Mouse (Mus musculus): Measurements from ENCODE around the gene Apoa2. TPM values are rescaled to one million over a fixed set of nuclear protein-coding genes. Genes with fewer than 3 reads are reported as not detected.

Apoa2 gene
- polyA plus RNA-seq, 1 experiment from 2014 or later, result 2.7 TPM

GRCm38 (mm10) chr1:171193093-171193840, 31.6 kb upstream of the Apoa2 start:
- peak overlapping the region; percentile 14; the same call in 1 of the 2 replicates for H3K4me3 ChIP-seq
- 3% methylated on average over 18 of the region's 18 CpGs for WGBS
- peak overlapping the region; percentile 48 for H3K4me2 ChIP-seq (replicated peaks)
- H3K27me3 ChIP-seq, result peaks cover 53% of the 10 kb centered on the region
- H3K36me3 ChIP-seq, result no peaks in the 10 kb centered on the region
- peak; percentile 51 for ATAC-seq (ENCODE audit: low FRiP score)
- peaks cover 46% of the 10 kb centered on the region for H3K4me1 ChIP-seq
- H3K27ac ChIP-seq, result peak overlapping the region; percentile 49
- H3K9ac ChIP-seq, result no peak overlapping the region
- H3K9me3 ChIP-seq (replicated peaks), result no peaks in the 10 kb centered on the region

GRCm38 (mm10) chr1:171193911-171194830, 30.7 kb upstream of the Apoa2 start:
- H3K27ac ChIP-seq, result peak overlapping the region; percentile 49

GRCm38 (mm10) chr1:171195046-171195822, 29.6 kb upstream of the Apoa2 start:
- no peak overlapping the region for H3K27ac ChIP-seq
- WGBS, result 5% methylated on average over 20 of the region's 20 CpGs
- peak overlapping the region; percentile 92 for H3K4me2 ChIP-seq (replicated peaks)
- H3K4me3 ChIP-seq, result peak overlapping the region; percentile 50
- no peaks in the 10 kb centered on the region for H3K36me3 ChIP-seq
- no peaks in the 10 kb centered on the region for H3K9me3 ChIP-seq (replicated peaks)
- peaks cover 58% of the 10 kb centered on the region for H3K27me3 ChIP-seq
- no peak for ATAC-seq (ENCODE audit: low FRiP score)
- peak overlapping the region; percentile 54 for H3K9ac ChIP-seq
- H3K4me1 ChIP-seq, result peaks cover 35% of the 10 kb centered on the region

More at GRCm38 (mm10) chr1:171193911-171194830, 30.7 kb upstream of the Apoa2 start:
- 22% methylated on average over 11 of the region's 11 CpGs for WGBS
- Histone ChIP-seq H3K9ac (no peak overlapping the region), H3K4me1 (peaks cover 38% of the 10 kb centered on the region), H3K36me3 (no peaks in the 10 kb centered on the region), H3K27me3 (peaks cover 57% of the 10 kb centered on the region), H3K9me3 (replicated peaks) (no peaks in the 10 kb centered on the region), H3K4me3 (0 out of 2 replicates have a peak overlapping the region, but pooled peaks have one; percentile 14), H3K4me2 (replicated peaks) (peak overlapping the region; percentile 92)
- 0 out of 2 replicates have a peak, but pooled peaks have one; percentile 16 for ATAC-seq (ENCODE audit: low FRiP score)

DNA sequence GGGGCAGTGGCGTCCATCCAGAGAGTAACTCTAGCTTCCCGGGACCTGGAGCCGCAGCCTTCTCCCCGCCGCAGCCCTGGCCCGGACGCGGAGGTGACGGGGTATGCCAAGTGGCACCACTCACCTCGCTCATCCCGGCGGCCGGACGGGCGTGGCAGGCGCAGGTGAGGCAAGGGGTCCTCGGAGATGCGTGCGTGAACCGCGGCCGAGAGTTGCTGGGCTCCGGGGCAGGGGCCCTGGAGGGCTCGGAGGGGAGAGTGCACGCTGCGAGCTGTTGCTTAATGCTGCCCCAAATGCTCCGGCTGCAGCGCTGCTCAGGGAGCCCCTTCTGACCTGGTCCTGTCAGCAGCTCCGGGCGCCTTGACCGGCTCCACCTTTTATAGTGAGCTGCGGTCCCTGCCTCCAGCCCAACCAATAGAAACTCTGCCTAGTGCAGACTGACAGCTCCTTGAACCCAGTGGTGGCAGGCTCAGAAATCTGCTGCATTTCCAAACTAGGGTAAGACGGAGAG, 28.9 kb upstream of the Apoa2 start, which contains the start of gene Pcp4l1:
Pcp4l1 (minus strand) TSS at position 382 of the 511 bp plus-strand sequence.
- Histone ChIP-seq H3K4me1 (peaks cover 35% of the 10 kb centered on the region), H3K27ac (no peak within 1 kb of the TSS), H3K4me2 (replicated peaks) (peak within 1 kb of the TSS; percentile 92), H3K9ac (peak within 1 kb of the TSS; percentile 54), H3K9me3 (replicated peaks) (no peaks in the 10 kb centered on the region), H3K36me3 (no peaks in the 10 kb centered on the region), H3K4me3 (peak within 1 kb of the TSS; percentile 50), H3K27me3 (peaks cover 53% of the 10 kb centered on the region)
- ATAC-seq (ENCODE audit: low FRiP score), result peak; percentile 59
- WGBS, result under 1% methylated on average over 33 of the region's 33 CpGs

DNA sequence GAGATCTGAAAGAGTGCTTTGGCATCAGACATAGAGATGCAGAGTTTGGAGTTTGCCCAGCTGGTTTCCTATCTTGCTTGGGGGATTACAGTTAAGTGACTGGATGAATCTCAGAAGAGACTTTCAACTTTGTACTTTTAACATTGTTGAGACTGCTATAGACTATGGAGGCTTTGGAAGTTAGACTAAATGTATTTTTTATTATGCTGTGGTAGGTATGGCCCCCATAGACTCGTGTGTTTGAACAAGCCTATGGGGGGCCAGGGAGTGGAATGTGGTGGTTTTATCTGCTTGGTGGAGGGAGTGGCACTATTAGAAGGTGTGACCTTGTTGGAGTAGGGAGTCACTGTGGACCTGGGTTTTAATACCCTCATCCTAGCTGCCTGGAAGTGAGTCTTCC, 25.3 kb upstream of the Apoa2 start:
- no peaks in the 10 kb centered on the region for H3K9me3 ChIP-seq (replicated peaks)
- H3K4me1 ChIP-seq, result peaks cover 11% of the 10 kb centered on the region
- H3K27me3 ChIP-seq, result peaks cover 35% of the 10 kb centered on the region
- WGBS, result 55% methylated on average over 1 of the region's 1 CpGs
- no peak overlapping the region for H3K27ac ChIP-seq
- no peak overlapping the region for H3K4me3 ChIP-seq
- no peak overlapping the region for H3K9ac ChIP-seq
- H3K36me3 ChIP-seq, result no peaks in the 10 kb centered on the region
- H3K4me2 ChIP-seq (replicated peaks), result no peak overlapping the region
- ATAC-seq (ENCODE audit: low FRiP score), result no peak

DNA sequence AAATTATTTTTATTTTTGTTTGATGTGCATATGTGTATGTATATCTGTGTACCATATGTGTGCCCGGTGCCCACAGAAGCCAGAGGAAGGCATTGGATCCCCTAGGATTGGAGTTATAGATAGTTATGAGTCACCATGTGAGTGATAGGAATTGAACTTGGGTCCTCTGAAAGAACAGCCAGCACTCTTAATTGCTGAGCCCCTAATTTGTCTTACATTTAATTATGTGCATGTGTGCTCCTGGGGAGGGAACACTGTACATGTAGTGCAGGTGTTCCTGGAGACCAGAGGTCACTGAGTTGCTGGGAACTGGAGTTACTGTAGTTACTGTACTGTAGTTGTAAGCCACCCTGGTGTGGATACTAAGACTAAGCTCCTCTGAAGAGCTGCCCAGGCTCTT, 24.1 kb upstream of the Apoa2 start:
- Histone ChIP-seq H3K9ac (no peak overlapping the region), H3K4me1 (peaks cover 2% of the 10 kb centered on the region), H3K4me2 (replicated peaks) (no peak overlapping the region), H3K36me3 (no peaks in the 10 kb centered on the region), H3K27me3 (peaks cover 23% of the 10 kb centered on the region), H3K9me3 (replicated peaks) (no peaks in the 10 kb centered on the region), H3K4me3 (no peak overlapping the region), H3K27ac (no peak overlapping the region)
- no peak for ATAC-seq (ENCODE audit: low FRiP score)
- WGBS, result 97% methylated on average over 1 of the region's 1 CpGs

DNA sequence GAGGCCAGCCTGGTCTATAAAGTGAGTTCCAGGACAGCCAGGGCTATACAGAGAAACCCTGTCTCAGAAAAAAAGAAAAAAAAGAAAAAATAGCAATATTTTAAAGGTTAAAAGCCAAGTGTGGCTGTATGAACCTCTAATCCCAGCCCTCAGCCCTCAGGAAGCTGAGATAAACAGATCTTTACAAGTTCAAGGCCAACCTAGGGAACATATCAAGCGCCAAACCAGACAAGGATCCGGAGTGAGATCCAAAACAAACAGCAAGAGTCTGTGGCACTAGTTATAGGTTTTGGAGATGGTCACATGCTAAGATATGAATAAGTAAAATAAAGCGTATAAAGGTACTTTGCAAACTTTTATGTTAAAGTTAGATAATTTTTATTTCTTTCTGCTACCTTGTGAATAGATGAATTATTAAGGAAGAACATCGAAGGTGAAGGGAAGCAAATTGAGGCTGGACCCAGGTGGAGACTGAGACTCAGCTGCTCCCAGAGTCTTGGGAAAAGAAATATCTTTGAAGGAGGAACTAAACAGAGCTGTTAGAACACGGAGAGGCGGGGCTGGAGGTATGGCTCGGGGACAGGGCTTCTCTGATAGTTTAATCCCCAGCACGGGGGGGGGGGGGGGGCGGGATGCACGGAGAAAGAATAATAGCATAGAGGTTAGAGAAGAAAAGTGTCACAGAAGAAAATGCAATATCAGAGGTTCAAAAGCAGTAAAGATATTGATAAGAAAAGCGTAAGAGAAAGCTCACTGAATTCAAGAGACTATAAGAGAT, 21.2 kb upstream of the Apoa2 start:
- WGBS, result 57% methylated on average over 11 of the region's 11 CpGs
- H3K27me3 ChIP-seq, result peaks cover 5% of the 10 kb centered on the region
- no peaks in the 10 kb centered on the region for H3K4me1 ChIP-seq
- H3K9ac ChIP-seq, result no peak overlapping the region
- no peak for ATAC-seq (ENCODE audit: low FRiP score)
- no peaks in the 10 kb centered on the region for H3K36me3 ChIP-seq
- no peaks in the 10 kb centered on the region for H3K9me3 ChIP-seq (replicated peaks)
- no peak overlapping the region for H3K4me2 ChIP-seq (replicated peaks)
- no peak overlapping the region for H3K27ac ChIP-seq
- H3K4me3 ChIP-seq, result no peak overlapping the region

DNA sequence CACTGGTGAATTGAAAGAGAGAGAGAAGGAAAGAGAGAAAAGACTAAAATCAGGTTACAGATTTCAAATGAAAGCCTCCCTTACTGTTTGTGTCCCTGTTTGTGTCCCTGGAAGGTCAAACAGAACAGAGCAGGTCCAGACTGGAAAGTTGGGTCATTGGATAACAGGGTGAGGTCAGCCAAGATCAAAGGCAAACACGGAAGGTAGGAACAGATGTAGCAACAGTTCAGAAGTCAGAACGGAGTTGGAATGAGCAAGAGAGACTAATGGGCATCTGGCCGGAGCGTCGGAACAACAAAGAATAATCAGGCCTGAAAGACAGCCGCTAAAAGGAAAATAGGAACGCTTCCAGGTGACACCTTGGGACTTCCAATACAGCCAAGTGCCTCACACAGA, 20.6 kb upstream of the Apoa2 start:
- Histone ChIP-seq H3K4me2 (replicated peaks) (no peak overlapping the region), H3K27me3 (peaks cover under 1% of the 10 kb centered on the region; the same call in 1 of the 2 replicates), H3K36me3 (no peaks in the 10 kb centered on the region), H3K4me1 (no peaks in the 10 kb centered on the region), H3K9me3 (replicated peaks) (no peaks in the 10 kb centered on the region), H3K27ac (no peak overlapping the region), H3K9ac (no peak overlapping the region), H3K4me3 (no peak overlapping the region)
- WGBS, result 71% methylated on average over 7 of the region's 7 CpGs
- ATAC-seq (ENCODE audit: low FRiP score), result no peak

DNA sequence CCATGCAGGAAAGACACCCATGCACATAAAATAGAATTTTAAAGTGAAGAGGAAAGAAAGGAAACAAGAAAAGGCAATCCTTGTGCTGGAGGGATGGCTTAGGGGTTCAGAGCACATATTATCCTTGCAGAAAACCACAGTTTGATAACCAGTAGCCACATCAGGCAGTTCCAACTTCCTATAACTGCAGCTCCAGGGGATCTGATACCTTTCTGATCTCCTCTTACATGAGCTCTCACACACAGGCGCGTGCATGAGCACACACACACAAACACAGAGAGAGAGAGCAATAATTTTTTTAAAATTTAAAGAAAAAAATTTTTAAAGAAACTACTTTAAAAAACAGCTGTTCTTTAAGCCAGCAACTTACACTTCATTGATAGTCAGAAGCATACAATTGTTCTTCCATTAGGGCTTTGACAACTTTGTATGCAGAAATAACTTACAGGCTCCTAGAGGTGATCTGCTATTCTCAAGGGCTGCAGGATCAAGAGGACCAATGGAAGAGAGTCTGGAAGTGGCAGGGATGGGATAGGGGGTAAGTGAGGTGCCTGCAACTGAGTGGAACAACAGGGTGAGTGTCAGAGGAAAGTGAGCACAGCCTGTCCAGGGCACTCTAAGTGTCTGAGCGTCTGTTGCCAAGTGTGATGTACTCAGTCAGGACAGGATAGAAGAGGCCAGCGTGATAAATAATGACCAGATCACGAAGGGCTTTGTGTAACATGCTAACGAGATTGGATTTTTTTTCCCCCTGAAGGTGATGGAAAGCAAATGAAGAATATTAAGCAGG, 19.0 kb upstream of the Apoa2 start:
- no peak overlapping the region for H3K4me2 ChIP-seq (replicated peaks)
- no peaks in the 10 kb centered on the region for H3K9me3 ChIP-seq (replicated peaks)
- H3K4me1 ChIP-seq, result no peaks in the 10 kb centered on the region
- no peak overlapping the region for H3K9ac ChIP-seq
- no peak overlapping the region for H3K4me3 ChIP-seq
- no peak for ATAC-seq (ENCODE audit: low FRiP score)
- no peaks in the 10 kb centered on the region; the same call in 1 of the 2 replicates for H3K27me3 ChIP-seq
- WGBS, result 53% methylated on average over 6 of the region's 6 CpGs
- H3K36me3 ChIP-seq, result no peaks in the 10 kb centered on the region
- H3K27ac ChIP-seq, result no peak overlapping the region

GRCm38 (mm10) chr1:171209409-171209808, 15.4 kb upstream of the Apoa2 start:
- no peaks in the 10 kb centered on the region; the same call in 1 of the 2 replicates for H3K27me3 ChIP-seq
- H3K9me3 ChIP-seq (replicated peaks), result no peaks in the 10 kb centered on the region
- WGBS, result 34% methylated on average over 4 of the region's 4 CpGs
- H3K4me1 ChIP-seq, result no peaks in the 10 kb centered on the region
- no peak overlapping the region for H3K4me3 ChIP-seq
- H3K9ac ChIP-seq, result no peak overlapping the region
- no peak overlapping the region for H3K27ac ChIP-seq
- H3K36me3 ChIP-seq, result no peaks in the 10 kb centered on the region
- no peak for ATAC-seq (ENCODE audit: low FRiP score)
- no peak overlapping the region for H3K4me2 ChIP-seq (replicated peaks)

Data from hindbrain, embryonic 12.5 days (tissue).